Mouse (Mus musculus) testis, postnatal 10 days (tissue): ENCODE data around the gene Tiam1.

Source experiments
- DNase-seq: peaks from one replicate; pipeline ENCODE4 v3.0.0; 2021; ENCODE audit warnings: low spot score

The Tiam1 gene

DNA sequence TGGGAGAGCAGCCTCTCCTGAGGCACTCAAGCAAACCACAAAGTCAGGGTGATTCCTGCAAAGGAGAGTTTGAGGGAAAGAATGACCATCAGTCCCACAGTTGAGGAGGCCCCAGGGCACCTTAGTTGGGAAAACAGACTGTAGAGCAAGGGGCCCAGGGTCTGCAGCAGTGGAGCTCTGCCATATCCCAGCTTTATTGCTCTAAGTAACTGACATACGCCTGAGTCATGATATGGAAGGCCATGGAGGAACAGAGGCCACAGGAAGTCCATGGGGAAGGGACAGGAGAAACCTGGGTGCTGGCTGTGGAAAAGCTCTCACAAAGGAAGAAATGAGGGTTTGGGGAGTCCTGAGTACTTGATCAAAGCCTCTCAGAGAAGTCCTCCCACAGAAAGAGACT is 189.5 kb downstream of the Tiam1 start:
- no peak for DNase-seq

- no peak for DNase-seq
Observed at GRCm38 (mm10) chr16:89952821-89953220, 190.7 kb downstream of the Tiam1 start.

- no peak for DNase-seq
Observed at GRCm38 (mm10) chr16:89950754-89951153, 192.8 kb downstream of the Tiam1 start.

- DNase-seq: no peak
Observed at GRCm38 (mm10) chr16:89950251-89950650, 193.3 kb downstream of the Tiam1 start.

DNA sequence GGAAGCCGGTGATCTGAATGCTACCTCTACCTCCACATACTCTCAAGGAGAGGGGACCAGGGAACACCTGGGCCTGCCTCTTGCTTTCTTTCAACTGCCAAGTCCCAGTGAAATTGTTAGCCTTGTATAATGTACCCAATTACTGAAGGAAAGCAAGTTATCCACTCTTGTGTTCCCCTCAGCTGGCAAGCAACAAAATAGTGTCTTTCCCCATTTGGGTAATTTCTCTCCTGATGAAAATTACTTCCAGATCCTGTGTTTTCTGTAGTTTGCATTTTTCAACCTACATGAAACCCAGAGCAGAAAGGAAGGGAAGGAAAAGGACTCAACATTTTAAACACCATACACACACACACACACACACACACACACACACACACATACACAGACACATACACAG is 195.5 kb downstream of the Tiam1 start:
- no peak for DNase-seq

- DNase-seq: no peak
Observed at GRCm38 (mm10) chr16:89946816-89947215, 196.8 kb downstream of the Tiam1 start.

DNA sequence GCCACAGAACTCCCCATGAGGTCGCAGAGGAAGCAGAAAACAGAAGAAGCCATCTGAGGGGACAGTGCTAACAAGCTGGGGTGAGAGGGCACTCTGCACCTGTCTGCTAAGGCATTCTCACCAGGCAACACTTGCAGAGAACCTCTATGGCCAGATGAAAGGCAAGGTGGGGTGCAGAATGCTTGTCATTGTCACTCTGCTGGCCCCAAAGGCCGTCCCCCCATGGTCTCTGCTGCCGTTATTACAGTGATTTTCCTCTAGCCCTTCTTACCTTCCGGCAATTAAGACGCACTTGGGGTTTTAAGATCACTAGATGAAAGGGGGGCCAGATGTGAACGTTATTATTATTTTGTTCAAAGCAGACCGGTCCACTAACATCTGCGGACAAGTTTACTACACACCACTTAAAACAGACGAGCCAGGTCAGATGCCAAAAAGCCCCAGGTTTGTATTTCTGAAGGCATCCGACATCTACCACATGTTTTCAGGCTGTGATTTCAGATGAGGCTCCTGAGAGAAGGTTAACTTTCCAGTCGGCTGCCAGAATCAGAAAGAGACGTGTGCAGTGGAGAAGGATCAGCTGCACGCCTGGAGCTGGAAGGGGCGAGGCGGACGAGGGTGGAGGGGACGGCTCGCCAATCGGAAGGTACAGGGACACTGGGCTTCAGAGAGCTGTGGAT is 198.8 kb downstream of the Tiam1 start:
- DNase-seq: no peak

DNA sequence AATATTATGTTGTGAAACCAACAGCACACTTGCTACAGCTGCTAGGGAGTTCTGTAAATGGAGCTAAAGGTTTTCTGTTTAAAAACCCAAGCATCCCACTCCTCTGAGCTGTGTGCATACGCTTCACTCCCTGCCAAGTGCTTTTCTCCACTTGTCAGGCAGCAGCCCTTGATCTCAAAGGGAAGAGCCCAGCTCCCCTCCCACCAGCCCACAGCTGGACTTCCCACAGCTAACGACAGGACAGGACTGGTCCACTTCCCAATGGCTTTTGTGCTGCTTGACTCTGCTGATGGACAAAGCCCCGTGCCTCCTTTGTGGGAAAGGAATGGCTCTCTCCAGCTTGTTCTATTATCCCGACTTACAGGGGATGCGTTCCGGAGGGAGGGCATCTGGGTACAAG is 199.5 kb downstream of the Tiam1 start:
- no peak for DNase-seq

DNA sequence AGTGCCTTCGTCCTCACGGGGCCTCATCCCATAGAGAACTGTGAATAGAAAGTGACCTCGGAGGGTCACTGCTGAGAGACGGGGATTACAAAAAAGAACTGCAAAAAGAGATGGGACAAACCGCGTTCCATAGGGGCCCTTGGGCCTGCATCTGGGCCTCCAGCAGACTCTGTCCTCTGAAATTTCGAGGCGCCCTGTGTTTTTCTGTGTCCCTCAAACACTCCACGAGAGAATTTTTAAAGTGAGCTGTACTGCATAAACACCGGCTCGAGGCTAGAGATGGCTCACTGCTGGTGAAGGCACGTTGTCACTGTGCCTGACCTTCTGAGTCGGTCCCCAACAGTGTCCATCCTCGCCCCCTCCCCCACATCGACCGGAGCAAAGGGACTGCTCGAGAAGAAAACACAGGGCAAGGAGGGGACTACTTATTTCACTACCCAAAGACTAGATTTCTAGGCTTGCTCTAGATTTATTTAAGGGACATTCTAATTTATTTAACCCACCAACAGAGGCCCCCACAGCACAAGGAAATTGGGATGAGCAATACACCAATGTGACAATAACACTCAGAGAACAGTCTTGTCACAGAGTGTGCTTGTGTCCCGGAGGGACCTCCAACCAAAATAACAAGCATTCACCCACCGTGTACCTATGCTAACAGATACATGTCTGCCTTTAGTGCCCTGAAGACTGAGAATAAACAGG is 200.2 kb downstream of the Tiam1 start:
- no peak for DNase-seq

DNA sequence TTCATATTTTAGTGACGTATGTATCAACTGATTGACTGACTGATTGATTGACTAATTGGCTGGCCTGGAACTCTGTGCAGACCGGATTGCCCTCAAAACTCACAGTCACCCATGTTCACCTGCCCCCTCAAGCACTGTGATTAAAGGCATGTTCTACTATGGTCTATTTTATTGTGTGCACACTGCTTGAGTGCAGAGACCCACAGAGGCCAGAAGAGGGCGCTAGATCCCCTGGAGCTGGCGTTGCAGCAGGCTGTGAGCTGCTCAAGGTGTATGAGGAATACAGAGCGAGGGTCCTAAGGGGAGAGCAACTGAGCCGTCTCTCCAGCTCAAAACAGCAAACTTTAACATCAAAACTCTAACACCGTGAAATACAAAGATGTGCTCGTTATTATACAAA is 202.9 kb downstream of the Tiam1 start:
- DNase-seq: no peak

DNA sequence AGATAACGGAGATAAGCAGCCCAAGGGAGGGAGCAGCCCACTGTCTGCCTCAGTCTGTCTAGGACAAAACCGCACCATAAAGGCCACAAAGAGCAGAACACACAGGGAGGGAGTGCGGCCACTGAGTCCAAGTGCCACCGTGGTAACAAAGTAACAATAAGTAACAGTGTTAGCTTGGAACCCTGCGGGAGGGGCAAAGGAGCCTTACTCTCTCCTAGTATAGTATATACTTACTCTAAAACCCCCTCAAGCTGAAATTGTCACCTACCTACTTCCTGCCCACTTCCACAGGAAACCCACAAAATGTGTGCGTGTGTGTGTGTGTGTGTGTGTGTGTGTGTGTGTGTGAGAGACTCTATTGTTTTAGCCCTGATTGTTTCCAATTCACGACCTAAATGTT is 205.3 kb downstream of the Tiam1 start:
- no peak for DNase-seq

DNA sequence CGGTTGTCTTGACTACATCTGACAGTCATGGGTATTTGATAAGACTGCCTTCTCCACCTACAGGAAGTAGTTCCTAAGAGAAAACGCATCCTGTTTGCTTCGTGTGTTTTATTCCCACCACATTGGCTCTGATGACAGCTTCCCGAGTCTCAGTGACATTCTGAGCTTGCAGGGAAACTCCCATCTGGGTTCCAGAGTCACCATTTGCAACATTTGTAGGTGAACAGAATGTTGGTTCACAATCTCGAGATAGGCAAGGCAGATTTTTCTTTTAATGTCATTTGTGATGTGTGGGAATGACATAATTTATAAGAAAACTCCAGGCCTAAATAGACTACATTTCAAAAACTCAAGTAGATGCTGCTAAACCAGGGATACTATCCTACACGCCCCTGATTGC is 207.0 kb downstream of the Tiam1 start:
- no peak for DNase-seq

- no peak for DNase-seq
Observed at GRCm38 (mm10) chr16:89935398-89935797, 208.2 kb downstream of the Tiam1 start.

GRCm38 (mm10) chr16:89934616-89935015 is 209.0 kb downstream of the Tiam1 start:
- DNase-seq: no peak

GRCm38 (mm10) chr16:89933976-89934375 is 209.6 kb downstream of the Tiam1 start:
- DNase-seq: no peak

DNA sequence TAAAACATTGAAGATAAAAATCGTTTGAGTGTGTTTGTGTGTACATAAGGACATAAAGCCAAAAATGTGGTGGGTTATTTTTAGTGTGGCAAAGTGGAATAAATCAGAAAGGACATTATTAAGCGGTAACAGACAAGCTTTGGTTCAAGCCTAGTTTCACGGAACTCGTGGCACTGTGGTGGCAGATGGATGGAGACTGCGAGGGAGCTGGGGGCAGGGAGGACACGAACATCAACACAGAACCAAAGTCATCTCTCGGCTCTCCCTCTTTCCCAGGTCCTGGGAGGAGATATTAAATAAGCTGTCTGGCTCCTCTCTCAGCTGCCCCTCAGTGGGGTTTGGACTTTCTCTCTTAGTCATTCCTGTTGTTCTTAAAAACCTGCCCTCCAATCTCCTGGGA is 215.0 kb downstream of the Tiam1 start:
- no peak for DNase-seq

- peak; percentile 72 for DNase-seq
Observed at GRCm38 (mm10) chr16:89924249-89924890, 219.2 kb downstream of the Tiam1 start.

GRCm38 (mm10) chr16:89923311-89923710 is 220.3 kb downstream of the Tiam1 start:
- no peak for DNase-seq

- DNase-seq: no peak
Observed at GRCm38 (mm10) chr16:89922458-89922857, 221.1 kb downstream of the Tiam1 start.

- DNase-seq: no peak
Observed at GRCm38 (mm10) chr16:89921370-89921769, 222.2 kb downstream of the Tiam1 start.

GRCm38 (mm10) chr16:89920417-89920816 is 223.2 kb downstream of the Tiam1 start:
- DNase-seq: no peak

DNA sequence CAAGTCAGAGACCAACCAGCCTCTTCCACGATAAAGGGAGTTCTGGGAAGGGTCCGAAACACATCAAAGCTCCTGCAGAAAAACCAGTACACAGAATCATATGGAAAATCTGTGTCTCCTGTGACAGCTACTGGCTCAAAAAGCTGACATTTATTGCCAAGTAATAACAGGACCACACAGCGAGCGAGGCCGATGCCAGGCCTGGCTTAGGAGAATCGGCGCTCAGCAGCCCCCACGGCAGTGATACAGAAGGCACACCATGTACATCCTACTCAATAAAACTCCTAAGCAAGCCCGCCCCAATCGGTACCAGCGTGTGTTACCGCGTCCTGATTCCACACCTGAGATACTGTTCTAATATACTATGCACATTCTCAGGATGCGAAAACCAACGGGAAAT is 226.2 kb downstream of the Tiam1 start:
- no peak for DNase-seq

GRCm38 (mm10) chr16:89914946-89915345 is 228.6 kb downstream of the Tiam1 start:
- no peak for DNase-seq
